Mouse (Mus musculus) heart, adult 9 months (tissue): Measurements from ENCODE around the gene Cep126.

ENCODE experiments used
- DNase-seq, 2 experiments: peaks; one replicate each; pipeline ENCODE4 v3.0.0; 2022; ENCODE audit warnings: low spot score in 2 of 2

Cep126 gene

DNA sequence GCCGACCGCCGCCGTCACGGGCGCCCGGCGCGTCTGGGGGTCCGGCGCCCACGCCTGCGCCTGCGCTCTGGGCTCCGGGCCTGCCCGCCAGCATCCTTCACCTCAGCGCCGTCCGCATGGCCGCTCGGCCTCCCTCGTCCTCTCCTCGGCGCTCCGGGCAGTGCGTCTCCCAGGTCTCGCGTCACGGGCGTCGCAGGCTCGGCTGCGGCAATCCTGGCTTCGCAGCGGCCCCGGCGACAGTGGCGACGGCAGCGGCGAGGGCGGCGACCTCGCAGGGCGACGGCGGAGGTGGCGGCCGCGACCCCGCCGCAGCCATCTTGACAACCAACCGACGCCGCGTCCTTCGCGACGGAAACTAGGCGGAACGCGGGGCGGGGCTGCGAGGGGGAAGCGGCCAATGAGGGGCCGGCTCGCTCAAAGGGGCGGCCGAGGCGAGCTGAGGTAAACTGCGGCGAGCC lies at the start of gene Cep126:
Gene Cep126 (minus strand): TSS at position 178 of the 458 bp plus-strand sequence.
- DNase-seq, result peak; percentile 77 to 82

DNA sequence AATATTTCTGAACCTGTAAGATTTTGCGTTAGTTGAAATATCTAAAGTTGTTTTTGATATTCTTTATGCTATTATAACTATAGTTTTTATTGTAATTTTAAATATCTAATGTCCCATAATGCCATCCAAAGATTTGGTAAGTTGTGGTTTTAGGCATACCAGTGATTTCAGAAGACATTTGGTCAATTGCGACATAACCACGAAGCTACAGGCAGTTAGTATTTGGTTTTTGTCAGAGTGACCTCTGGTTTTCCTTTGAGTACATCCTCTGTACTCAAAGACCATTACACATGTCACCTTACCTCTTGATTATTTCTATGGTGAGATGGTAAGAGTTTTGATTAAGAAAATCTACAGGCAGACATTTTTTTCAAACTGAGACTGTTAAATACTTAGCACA lies 45.5 kb upstream of the Cep126 start:
- DNase-seq, result no peak

DNA sequence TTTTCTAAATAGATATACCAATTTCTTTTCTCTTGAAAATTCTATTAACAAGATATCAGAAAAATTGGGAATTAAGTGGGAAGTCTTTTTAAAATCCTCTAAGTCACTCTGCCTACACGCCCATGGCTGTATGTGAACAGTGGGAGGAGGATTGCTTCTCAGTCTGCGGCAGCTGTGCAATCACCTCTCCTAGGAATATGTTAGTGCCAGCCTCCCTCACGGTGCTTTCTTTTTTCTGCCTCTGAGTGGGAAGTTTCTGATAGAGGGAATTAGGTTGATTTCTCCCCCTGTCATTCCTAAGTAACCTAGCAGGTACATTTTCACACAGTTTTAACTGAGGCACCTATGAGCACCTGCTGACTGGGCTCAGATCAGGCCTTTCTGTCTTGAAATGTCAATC lies 43.0 kb upstream of the Cep126 start:
- no peak for DNase-seq

DNA sequence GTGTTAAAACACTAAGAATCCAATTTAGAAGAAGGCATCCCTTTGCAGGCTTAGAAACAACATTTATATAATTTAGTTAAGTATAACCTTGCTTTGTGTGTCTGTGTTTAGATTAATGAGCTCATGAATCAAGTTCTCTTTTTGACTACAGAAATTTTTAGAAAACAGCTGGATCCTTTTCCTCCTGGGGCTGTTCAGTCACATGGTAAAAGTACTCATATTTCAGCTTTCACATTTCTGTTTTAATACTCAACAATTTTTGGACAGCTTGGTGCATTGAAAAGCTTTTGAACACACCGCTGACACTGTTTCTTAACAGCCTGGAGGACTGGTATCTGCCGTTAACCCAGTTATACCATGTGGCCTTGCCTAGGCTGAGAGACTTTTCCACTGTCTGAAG lies 22.9 kb upstream of the Cep126 start:
- no peak for DNase-seq

DNA sequence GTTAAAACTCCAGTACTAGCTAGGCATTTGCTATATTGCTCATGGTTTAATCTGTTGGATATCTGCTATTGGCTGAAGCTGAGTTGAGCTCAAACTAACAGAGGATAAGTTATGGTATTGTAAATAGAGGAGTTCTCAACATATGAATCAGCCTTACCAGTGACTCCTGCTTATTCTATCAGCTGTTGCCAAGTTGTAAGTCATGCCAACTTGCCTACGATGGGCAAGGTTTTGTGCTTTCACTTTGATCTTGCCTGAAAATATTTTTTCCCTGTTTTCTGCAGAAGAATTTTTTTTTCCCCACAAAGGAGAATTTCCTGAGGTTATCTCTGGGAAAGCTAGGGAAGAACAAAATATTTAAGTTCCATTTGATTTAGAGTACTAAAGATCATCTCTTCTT lies 5.4 kb upstream of the Cep126 start:
- no peak for DNase-seq

DNA sequence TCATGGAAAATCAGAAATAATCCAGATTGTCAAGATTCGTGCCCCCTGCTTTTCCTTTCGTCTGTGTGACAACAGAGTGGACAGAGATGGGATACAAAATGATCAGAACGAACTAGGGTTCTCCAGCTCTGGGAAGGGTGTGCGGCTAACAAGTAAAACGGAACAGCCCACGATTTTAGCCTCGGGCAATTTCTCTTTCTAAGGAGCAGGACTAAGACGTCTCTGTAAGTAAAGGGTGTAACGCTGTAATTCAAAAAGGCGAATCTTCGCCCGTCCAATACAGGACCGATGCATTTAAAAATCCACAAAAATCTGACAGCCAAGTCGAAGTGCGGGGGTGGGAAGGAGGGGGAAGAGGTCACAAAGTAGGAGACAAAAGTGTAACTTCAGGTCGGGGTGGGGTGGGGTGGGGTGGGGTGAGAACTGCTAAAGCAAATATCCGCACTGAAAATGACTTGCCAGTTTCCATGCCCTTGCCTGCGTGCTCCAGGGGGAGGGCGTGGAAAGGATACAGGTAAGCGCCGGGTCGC lies 443 bp downstream of the Cep126 start:
- peak; percentile 2 to 4 for DNase-seq

DNA sequence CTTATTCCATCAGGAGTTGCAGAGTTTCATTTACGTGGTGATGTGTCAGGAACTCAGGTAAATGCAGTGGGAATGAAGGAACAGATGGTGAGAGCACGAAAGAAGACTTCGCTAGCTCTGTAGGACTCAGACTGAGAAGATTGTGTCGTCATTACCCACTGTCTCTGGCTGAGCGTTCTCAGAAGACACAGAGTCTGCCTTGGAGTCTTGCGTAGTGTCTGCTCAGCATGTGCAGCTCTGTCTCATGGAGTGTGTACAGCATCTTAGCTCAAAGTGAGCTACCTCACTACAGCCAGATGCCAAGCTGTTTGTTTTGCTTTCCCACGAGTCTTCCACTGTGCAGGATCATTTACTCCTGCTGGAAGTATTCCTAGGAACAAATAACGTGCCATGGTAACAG lies 10.6 kb downstream of the Cep126 start:
- DNase-seq, result no peak

DNA sequence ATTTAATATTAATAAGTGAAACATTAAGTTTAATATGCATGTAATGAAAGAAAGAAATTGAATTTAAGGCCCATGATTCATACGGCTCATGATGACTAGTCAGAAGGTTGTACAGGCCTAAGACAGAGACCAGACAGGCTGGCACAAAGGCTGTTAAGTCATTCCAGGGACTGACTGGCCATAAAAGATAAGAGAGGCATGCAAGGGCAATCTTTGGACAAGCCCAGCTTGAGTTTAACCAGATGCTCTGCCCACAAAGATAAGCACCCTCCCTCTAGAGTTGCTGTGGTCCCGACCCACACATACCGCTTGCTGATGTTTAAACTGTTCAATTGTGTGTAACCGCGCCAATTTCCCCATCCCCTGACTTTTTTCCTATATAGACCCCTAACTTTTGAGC lies 19.6 kb downstream of the Cep126 start:
- no peak for DNase-seq

DNA sequence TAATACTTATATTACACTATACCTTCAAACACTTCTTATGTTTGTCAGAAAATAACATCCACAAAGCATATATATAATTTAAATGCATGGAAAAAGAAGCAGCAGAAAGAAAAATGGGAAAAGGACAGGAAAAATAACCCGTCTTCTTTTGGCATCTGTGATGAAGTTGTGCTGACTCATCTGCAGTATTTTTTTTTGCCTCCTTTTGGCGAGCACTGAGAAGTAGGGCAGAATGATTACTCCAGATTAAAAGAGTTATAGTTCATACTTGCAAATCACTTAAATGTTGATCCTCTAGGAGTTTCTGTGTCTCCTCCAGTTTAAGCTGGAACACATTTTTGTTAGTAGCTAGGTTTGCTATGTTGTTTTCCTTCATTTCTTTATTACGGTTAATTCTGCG lies 31.0 kb downstream of the Cep126 start:
- no peak for DNase-seq

DNA sequence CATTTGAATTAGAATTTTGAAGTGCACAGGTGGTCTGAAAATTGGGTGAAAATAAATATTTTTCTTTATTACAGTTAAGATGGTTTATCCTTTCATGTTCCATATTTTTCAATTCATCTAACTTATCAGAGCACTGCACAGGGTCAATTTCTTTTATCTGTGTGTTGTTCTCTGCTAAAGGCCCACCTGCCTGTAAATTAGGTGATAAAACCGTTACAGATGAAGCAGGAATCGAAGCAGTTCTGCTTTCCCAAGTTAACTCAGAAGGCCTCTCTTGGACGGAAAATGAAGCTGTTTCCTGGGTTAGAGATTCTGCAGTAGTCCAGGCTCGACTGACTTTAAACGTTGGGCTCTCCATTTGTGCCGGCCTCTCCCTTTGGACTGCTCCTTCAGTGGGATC lies 33.1 kb downstream of the Cep126 start:
- DNase-seq, result no peak

DNA sequence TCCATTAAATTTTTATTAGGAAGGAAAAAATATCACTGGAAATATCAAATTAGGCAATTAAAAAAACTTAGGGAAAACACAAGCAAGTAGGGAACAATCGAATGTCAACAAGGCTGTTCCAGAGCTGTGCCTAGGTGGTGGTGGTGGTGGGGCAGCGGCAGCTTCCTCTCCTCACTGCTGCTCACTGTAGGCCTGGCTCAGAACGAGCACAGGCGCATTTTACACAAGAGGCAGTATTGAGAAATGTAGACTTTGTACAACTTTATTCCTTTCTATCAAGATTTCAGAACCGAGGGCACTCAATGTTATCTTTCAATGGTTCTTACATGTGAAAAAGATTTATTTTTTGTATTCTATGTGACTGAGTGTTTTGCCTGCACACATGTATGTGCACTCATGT lies 55.2 kb downstream of the Cep126 start:
- no peak for DNase-seq

DNA sequence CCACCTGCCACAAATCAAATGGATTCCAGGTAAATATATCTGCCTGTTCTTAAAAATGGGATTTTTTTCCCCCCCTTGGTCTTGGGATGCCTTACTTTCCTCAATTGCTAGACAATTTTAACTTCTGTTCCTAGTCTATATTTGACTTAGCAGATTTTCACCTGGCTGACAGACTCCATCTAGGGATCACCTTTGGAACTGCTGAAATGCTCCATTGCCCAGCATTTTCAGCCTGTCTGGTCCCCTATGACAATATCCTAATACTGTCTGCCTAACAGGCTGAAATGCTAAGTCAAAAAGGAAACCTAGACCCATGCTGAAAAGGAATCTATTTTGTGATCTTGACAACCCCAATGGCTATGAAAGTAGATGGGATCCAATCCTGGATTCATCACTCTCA lies 59.7 kb downstream of the Cep126 start:
- no peak for DNase-seq

DNA sequence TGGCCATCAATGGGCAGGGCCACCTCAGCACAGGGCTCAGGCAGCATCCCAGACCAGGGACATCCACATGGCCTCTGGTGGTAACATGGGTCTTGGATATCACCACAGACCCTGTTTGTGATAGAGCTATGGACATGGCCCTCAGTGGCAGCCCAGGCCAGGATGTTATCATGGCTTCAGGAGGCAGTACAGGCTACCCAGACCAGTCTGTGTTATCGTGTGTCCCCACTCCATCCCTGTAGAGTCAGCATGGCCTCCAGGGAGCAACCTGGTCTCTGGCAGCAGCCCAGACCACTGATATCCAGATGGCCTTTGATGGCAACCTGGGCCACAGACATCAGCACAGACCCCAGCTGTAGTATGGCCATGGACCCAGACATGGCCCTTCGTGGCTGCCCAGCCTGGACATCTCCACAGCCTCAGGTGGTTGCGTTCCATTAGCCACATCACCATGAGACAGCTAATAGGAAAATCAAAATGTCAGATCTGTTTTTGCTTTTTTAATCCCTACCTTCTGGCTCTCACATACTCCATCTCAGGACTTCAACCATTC lies 60.8 kb downstream of the Cep126 start:
- no peak for DNase-seq

DNA sequence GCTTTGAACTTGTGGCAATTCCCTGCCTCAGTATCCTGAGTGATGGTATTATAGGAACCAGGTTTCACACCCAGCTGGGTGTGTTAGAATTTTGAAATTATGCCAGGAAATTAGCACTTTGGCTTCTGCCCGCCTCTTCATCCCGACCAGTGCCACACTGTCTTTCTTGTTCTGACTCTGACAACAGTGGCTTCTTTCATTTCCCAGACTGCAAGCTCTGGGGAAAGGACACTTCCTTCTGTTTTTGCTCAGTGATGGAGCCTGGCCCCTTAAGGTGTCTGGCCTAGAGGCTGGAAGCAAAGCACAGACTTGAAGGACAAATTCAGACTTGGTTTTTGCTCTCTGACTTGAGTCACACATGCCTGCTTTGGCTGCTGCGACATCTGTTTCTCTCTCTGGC lies 74.5 kb downstream of the Cep126 start:
- no peak for DNase-seq

DNA sequence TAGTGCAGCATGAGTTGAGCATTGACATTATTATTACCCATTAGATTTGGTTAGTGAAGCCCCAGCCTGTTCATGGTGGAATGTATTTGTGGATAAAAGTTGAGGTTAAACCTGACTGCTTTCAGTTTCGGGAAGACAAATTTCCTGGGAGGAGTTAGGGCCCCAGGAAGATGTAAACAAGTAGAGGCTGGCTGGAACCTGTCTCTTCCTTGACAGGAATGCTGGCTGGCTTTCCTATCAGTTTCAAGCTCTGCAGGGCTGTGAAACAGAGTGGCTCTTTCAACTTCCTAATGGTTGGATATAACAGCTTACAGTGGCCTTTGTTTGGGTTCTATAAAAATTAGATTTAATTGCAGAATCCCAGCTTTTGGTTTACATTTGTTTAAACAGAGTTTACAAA lies 79.3 kb downstream of the Cep126 start:
- no peak for DNase-seq

DNA sequence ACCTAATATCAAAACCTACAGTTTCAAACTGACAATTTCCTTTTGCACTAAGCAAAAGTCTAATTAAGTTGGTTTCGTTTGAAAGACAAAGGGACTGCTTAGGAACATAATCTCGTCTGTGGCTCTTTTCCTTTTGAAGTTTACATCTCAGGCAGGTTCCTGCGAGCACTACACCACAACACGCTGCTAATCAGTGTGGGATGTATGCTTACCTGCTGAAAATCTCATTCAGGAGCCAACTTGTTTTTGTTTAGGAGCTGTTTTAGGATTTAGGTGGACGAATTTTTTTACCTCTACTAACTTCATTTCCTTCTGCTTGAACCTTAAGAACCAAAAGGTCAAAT lies 91.1 kb downstream of the Cep126 start:
- DNase-seq, result no peak

DNA sequence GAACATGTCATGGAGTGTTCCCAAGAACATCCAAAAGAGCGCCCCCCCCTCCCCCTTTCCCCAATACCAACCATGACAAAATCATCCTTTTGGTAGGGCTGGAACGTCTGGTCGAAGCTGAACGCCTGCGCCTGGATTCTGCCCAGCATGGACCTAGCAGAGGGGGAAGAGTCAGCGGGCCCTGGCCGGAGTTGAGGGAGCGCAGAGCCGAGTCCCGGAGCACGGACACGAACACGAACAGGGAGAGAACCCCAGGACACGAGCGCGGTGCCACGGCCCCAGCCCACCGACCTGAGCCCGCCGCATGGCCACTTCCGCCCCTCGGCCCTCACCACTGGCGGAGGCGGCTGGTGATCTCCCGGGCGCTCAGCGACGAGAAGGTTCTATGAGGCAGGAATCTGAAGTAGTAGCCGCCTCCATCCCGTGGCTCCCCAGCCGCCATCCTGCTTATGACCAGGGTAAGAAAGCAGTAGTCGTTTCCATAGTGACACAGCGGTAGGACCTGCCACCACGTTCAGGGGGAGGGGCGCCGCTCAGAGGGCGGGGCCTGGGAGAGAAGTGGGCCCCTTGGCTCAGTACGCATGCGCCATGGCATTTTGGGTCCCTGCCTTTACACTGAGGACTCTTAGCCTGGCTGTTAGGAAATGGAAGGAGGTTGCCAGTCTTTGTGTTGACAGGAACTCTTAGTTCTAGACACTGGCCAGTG lies 91.6 kb downstream of the Cep126 start, which contains the start of gene Cfap300:
Gene Cfap300 (minus strand): TSS at position 486 of the 706 bp plus-strand sequence.
- peak; percentile 97 for DNase-seq

DNA sequence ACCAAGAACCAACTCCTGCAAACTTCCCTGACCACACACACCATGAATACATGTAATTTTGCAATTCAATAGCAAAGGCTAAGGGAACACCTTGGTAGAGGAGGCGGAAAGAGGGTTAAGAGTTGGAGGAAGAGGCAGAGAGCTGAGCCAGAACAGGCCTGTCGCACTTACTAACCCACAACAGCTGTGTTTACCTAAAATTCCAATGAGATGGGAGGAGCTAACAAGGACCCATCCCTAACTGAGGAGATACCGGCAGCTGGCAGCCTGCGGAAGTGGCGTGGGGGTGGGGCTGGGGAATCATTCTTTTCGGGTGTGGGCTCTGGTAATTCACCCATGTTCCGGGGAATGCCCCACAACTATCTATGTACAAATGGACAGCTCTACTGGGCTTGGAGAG lies 98.5 kb downstream of the Cep126 start:
- no peak for DNase-seq

DNA sequence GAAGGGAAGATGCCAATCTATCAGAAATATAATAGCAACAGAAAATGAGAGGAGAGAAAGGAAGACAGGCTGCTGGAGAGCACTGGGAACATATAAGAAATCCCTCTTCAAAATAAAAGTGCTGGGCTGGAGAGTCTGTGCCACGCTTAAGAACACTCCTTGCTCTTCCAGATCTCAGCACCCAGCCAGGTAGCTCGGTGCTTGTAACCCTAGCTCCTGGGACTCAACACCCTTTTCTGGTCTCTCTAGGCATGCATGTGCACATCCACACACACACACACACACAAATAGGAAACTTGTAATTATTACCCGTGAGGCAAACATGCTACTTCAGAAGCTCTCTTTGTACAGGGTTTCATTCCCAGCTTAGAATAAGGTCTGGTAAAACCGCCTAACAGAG lies 99.0 kb downstream of the Cep126 start:
- DNase-seq, result no peak

DNA sequence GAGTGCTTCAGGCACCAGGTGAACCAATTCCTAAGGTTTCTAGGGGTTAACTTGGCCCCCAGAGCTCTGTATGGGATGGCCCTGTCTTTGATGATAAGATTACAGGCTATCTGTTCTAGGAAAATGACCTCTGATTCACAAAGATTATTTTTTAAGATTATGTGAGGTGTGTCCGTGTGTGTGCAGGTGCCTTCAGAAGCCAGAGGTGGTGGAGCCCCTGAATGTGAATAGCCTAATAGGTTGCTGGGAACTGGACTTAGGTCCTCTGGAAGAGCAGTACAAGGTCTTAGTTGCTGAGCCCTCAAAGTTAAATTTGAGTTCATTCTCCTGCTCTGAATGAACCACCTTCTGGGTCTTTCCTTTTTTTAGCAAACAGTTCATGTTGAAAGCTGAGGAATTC lies 100.0 kb downstream of the Cep126 start:
- DNase-seq, result no peak

DNA sequence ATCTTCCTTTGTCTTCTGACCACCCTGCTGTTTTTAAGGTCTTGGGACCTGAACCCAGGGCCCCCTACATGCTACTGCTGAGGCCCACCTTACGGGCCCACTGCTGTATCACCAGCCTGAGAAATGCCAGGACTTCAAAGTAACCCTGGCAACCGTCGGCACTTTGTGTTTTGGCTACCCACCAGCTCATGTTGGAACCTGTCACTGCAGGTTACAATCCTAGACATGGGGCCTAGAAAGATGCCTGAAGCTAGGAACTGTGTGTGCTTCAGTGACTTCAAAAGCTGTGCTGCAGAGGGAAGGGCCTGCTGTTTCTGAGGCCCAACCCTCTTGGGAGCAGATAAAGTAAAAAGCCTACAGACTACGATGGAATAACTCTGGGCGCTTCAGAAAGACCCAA lies 101.2 kb downstream of the Cep126 start:
- DNase-seq, result no peak
